Mouse (Mus musculus) frontal cortex, postnatal 36 days (tissue): ENCODE data around the gene Hmgb1.

Experiments
- DNase-seq, 2 experiments: peaks; one replicate each; pipeline ENCODE4 v3.0.0; 2022; ENCODE audit warnings: low spot score in 2 of 2

The Hmgb1 gene

GRCm38 (mm10) chr5:149184104-149184843 lies at the start of gene Hmgb1, which contains the start of gene Uspl1:
Gene Hmgb1, minus strand, starts transcription at chr5:149184489.
Gene Uspl1, plus strand, starts transcription at chr5:149184350.
- peak; percentile 98 for DNase-seq

- DNase-seq = no peak
Measured at GRCm38 (mm10) chr5:149229619-149230339, 45.5 kb upstream of the Hmgb1 start.

- peak; percentile 99 to 100 for DNase-seq
Measured at GRCm38 (mm10) chr5:149228700-149229618, 44.7 kb upstream of the Hmgb1 start.

- DNase-seq = no peak
Measured at GRCm38 (mm10) chr5:149224666-149225065, 40.4 kb upstream of the Hmgb1 start.

GRCm38 (mm10) chr5:149221355-149221754 lies 37.1 kb upstream of the Hmgb1 start:
- no peak for DNase-seq

- no peak for DNase-seq
Measured at GRCm38 (mm10) chr5:149219493-149219892, 35.2 kb upstream of the Hmgb1 start.

- DNase-seq = no peak
Measured at GRCm38 (mm10) chr5:149217524-149218357, 33.5 kb upstream of the Hmgb1 start.

GRCm38 (mm10) chr5:149215540-149215939 lies 31.3 kb upstream of the Hmgb1 start:
- DNase-seq = no peak

- no peak for DNase-seq
Measured at GRCm38 (mm10) chr5:149212806-149213205, 28.5 kb upstream of the Hmgb1 start.

GRCm38 (mm10) chr5:149211041-149211440 lies 26.8 kb upstream of the Hmgb1 start:
- DNase-seq = no peak

- no peak for DNase-seq
Measured at GRCm38 (mm10) chr5:149209328-149209727, 25.0 kb upstream of the Hmgb1 start.

- DNase-seq = no peak
Measured at GRCm38 (mm10) chr5:149208776-149209175, 24.5 kb upstream of the Hmgb1 start.

- DNase-seq = no peak
Measured at GRCm38 (mm10) chr5:149207661-149208060, 23.4 kb upstream of the Hmgb1 start.

- DNase-seq = no peak
Measured at GRCm38 (mm10) chr5:149206286-149206685, 22.0 kb upstream of the Hmgb1 start.

- DNase-seq = no peak
Measured at GRCm38 (mm10) chr5:149205265-149205664, 21.0 kb upstream of the Hmgb1 start.

GRCm38 (mm10) chr5:149204822-149205221 lies 20.5 kb upstream of the Hmgb1 start:
- DNase-seq = no peak

- DNase-seq = no peak
Measured at GRCm38 (mm10) chr5:149203796-149204375, 19.6 kb upstream of the Hmgb1 start.

GRCm38 (mm10) chr5:149202941-149203340 lies 18.7 kb upstream of the Hmgb1 start:
- DNase-seq = peak in 1 of 2 experiments; percentile 27

- no peak for DNase-seq
Measured at GRCm38 (mm10) chr5:149198782-149199181, 14.5 kb upstream of the Hmgb1 start.

- DNase-seq = no peak
Measured at GRCm38 (mm10) chr5:149196611-149197010, 12.3 kb upstream of the Hmgb1 start.

GRCm38 (mm10) chr5:149190160-149190559 lies 5.9 kb upstream of the Hmgb1 start:
- no peak for DNase-seq
